Mouse (Mus musculus): Measurements from ENCODE around the gene Polk.

DNA sequence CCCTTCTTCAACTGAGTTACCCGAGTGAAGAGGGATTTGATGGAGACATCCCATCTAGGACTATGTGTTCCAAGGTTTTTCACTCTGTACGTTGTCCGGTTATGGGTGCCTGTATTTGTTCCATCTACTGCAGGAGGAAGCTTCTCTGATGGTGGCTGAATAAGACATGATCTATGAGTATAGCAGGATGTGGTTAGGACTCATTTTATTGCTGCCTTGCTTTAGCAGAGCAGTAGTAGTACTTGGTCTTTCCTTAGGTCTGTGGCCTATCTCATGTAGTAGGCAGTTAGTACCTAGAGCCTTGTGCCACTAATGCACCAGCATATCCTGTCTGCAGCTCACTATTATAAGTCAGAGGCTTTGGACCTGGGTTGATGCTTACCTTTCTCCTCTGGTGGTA, 12.7 kb upstream of the Polk start:
- no peak for TF ChIP-seq CTCF (IDR thresholded peaks at IDR 0.05; ENCODE audit: borderline replicate concordance, control insufficient read depth, extremely low read depth, insufficient read depth, low read length, poor library complexity)
- no peak for TF ChIP-seq POLR2A (IDR thresholded peaks at IDR 0.05; ENCODE audit: control insufficient read depth, extremely low read depth, insufficient read depth, low read length, poor library complexity)

Data from thymus, adult 2 months (tissue).